Mouse (Mus musculus) frontal cortex, postnatal 25 days (tissue): ENCODE measurements around the gene Camsap3.

Experiments used
- DNase-seq, 2 experiments: peaks; one replicate each; pipeline ENCODE4 v3.0.0; 2022; ENCODE audit warnings: low spot score in 2 of 2

The Camsap3 gene

DNA sequence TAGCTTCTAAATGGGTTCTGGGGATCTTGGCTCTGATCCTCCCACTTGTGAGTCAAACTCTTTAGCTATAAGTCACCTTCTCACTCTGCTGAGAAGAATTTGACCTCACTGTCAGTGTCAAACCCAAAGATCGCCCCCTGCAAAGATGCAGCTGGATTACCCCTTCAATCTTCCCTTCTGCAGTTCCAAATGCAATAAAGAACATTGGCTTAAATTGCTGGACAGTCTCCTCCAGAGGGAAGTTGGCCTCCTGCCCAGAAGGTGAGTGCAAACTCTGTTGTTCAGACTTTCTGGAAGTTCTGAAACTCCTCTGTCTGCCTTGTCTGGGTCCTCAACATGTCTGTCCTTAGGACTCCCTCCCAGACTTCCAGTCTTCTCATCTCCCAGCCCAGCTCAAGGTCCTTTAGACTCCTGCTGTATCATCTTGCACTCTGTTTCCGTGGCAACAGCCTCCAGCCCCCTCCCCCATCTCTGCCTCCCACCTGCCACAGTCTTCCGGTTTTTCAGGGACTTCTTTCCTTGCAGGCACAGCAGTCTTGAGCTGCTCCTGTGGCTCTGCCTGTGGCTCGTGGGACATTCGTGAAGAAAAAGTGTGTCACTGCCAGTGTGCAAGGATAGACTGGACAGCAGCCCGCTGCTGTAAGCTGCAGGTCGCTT lies 69.8 kb downstream of the Camsap3 start:
- DNase-seq = peak in 1 of 2 experiments; percentile 40
